Mouse (Mus musculus): ENCODE measurements at regions not wholly inside any gene's neighbourhood (a gene's known extent, or its start where the extent isn't known, plus 50 kb on each side); places are given as distances from the start of the nearest gene placed in this dataset.

DNA sequence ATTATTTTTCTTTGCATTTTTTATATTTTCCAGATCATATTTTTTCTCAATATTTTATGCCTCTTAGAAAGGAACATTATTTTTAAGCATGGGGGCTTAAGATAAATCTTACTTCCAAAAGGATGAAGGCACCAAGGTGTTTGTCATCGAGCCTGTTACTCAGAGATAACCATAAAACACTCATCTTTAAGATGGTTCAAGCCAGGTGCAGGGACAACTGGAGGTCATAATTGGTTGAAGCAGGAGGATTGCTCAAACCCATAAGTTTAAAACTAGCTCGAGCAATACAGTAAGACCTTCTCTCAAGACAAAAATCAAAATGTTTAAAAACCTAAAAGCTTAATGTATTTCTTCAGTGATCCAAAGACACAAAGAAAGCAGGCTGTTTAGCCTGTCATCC, 92.6 kb upstream of the Rreb1 start:
- in situ Hi-C loops (cut with MboI; ENCODE audit: low sequenced_read_pairs): no loop called here

DNA sequence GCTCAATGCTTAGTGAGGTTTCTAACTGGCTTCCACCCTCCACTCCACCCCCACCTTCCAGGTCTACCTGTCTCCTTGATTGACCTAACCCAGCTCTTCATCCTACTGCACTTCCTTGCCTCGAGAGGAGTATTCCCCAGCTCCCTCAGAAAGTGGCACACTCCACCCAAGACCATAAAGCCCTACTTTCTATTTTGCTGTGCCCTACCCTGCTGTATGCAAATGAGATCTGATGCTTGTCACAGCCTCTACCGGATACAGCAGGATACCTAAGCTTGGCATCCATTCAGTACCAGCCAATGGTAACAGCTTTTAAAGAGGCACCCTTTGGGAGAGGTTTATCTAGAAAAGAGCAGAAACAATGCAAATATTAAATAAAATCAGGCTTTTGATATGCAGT, 92.1 kb upstream of the Rreb1 start:
- in situ Hi-C loops (cut with MboI; ENCODE audit: low sequenced_read_pairs): no loop called here

DNA sequence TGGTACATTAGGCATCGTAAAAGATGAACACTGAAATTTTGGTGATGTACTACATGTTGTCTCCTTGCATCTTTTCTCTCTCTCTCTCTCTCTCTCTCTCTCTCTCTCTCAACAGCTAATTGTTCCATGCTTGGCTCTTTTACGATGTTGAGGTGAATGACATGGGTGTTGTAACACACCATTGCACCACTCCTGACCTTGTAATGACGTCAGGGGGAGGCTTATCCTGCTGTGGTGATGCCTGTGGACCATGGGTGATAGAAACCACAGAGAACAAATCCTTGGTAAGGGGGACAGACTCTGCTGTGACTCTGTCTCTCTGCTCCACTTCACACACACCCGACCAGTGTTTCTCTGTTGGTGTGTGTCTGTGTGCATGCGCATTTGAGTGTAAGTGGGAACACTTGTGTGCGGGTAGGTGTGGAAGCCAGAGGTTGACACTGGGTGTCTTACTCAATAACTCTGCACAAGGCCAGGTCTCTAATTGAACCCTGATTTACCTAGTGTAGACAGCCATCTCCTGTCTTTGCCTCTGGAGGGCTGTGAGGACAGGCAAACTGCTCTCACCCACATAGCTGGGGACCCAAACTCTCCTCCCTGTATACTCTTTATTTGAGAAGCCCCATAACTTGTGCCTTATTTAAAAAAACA, 88.9 kb upstream of the Rreb1 start:
- in situ Hi-C loops (cut with MboI; ENCODE audit: low sequenced_read_pairs): no loop called here

DNA sequence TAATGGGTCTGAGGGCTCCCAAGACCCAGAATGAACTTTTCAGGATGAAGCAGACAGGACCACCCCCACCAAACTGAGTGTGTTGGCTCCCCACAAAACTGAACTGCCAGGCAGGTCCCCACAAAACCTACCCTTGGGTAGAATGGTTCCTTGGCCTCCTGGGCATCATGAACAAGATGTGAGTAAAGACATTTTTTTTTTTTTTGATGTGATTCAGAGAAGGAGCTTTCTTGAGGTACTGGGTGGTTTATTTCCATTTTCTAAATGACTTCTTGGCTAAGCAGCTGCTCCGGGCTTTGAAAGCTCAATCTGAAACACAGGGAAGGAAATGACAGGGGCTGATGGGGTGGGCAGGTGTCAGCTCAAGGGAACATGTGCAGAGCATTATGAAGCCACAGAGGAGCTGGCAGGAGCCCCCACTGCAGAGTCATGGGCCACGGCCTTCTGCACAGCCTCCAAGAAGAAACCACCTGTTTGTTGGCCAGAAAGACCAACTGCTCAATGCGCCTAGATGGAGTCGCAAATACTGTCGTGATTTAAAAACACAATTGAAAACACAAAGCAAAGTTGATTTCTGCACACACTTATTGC, 86.2 kb upstream of the Rreb1 start:
- in situ Hi-C loops (cut with MboI; ENCODE audit: low sequenced_read_pairs): no loop called here

DNA sequence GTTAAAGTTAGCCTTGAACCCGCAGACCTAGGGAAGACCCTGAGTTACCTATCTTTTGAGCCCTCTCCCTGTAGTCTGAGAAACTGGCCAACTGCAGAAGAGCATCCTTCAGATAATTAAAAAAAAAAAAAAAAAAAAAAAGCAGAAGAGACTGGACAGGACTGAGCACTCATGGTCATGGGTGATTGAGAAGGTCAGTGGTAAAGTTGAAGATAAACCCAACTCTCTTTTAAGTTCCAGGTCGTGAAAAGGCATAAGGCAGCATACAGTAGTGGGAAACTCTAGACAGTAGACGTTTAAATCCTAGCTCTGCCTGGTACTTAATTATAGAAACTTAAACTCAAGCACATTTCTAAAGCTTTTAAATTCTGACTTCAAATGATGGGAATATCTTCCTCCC, 84.6 kb upstream of the Rreb1 start:
- in situ Hi-C loops (cut with MboI; ENCODE audit: low sequenced_read_pairs): no loop called here

DNA sequence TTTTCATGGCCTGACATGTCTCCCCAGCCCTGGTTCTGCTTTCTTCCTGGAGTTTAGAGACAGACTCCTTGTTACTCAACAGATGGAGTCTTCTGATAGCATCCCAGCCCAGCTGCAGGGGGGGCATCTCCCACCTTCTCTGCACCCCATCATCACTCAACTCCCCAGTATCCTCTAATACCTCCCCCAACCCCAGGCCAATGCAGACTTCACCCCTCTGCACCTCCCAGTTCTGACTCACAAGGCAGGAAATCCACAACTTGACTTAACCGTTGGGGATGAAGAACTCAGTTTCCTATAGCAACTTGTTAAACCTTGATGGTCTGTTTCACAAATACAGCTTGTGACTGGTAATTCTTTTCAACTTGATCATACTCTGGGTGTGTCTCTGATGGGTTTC, 73.7 kb upstream of the Rreb1 start:
- in situ Hi-C loops (cut with MboI; ENCODE audit: low sequenced_read_pairs): no loop called here

DNA sequence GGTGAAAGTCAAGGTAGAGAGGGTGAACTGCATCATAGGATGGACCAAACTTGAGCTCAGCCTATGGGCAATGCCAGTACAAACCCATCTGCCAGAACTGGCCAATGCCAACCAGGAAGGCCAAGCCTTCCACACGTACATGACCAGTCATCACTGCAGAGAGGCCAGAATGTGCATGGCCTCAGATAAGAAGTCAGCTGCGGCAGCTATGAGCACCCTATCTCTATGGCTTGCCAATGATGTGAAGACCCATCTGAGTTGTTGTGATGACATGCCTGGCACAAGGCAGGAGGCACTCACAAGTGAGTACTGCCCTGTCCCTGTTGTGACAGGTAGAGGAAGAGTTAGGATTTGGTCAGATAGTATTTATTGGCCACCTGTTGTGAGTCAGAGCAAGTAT, 72.7 kb upstream of the Rreb1 start:
- in situ Hi-C loops (cut with MboI; ENCODE audit: low sequenced_read_pairs): no loop called here

DNA sequence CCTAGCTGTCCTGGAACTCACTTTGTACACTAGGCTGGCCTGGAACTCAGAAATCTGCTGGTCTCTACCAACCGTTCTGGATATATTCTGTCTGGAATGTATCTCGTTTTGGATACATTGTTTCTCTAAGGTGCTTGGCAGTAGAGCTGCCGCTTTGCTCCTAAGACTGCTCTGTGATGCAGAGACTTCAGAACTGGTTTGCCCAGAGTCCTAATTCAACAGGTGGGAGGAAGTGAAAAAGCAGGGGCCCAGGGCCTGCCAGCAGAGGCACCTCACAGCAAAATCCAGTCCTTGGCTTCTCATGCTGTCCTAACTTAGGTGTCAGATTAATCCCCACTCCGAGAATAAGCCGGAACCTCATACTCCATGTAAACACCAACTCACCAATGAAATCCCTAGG, 67.3 kb upstream of the Rreb1 start:
- in situ Hi-C loops (cut with MboI; ENCODE audit: low sequenced_read_pairs): no loop called here

DNA sequence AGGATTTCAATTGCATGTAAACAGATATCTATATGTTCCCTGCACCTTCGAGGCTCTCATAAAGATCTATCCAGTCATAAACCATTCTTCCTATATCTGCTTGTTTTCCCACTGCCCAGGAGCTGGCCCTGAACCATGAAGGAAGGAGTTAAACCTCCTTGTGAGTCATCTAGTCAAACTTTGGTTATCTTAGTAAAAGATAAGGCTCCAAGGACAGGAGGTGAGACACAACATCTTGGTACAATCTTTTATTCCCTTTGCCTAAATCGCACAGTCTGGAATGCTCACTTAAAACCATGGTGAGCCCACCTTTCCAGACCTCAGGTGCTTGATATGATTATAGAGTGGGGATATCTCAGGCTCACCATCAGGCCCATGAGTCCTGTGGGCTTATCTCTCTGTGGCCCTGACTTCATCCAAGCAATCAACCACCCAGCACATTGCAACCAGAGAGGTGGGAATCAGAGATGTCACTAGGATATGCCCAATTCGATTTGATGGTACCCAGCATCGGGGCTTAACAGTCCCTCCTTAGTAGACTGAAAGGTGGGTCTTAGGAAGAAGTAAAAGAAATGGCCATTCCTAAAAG, 65.2 kb upstream of the Rreb1 start:
- in situ Hi-C loops (cut with MboI; ENCODE audit: low sequenced_read_pairs): no loop called here

DNA sequence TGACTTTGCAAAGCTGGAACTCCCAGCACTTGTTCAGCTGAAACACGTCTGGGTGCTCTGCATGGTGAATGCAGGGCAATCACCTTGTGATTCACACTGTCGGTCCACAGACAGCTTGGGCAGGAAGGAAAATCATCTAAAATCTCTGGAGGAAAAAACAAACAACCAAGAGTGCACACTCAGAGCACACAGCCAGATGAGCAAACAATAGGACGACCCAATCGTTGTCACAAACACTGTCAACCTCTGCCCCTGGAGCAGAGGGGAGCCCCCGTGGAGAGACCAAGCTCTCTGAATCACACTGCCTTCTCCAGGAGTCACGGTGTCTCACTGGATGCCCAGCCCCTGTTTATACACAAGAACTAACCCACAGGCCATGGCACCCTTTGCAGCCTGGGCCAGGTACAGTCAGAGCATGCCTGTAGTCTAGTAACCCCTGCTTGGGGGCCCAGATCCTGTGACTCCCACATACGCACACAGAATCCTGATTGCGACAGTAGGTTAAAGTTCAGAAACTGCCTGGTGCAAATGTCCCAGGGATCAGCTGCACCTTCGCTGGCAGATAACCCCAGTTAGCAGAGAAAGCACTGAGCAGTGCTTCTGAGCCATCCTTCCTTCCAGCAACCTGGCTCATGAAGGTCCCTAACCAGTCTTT, 63.0 kb upstream of the Rreb1 start:
- in situ Hi-C loops (cut with MboI; ENCODE audit: low sequenced_read_pairs): no loop called here

DNA sequence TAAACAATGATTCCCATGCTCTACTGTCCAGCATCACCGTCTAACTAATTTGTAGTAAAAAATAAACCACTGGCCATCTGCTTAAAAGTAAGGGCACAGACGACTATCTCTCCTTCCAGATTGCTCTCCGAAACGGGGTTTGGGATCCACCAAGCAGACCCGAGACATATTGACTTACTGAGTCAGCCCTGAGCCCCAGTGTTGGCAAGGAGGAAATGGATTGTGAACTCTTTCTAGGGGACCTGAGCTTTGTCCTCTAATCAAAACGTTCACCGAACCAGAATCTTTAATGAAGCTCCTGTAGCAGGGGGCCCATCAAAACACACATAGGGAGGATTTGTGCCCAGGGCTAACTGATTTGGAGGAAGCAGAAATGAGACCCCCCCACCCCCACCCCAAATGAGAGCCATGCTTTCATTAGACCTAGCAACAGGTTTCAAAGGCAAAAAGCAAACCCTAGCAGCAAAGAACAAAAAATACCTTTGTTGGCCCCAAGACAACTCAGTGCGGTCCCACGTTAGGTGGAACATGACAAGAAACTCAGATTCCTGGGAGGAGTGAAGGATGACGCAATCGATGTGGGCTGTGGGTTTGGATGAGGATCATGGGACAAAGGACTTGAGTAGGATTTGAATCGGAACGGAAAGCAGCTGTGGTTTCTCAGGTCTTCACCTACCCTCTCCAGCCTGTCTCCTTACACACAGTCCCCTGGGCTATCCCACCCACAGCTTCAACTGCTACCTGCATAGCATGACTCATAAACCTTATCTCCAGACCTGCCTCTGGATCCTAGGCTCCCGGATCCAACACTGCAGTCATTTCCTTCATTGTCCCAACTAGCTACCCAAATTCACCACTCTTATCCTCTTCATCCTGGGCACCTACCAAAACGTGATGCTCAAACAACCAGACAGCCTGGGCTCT, 62.2 kb upstream of the Rreb1 start:
- in situ Hi-C loops (cut with MboI; ENCODE audit: low sequenced_read_pairs): no loop called here

DNA sequence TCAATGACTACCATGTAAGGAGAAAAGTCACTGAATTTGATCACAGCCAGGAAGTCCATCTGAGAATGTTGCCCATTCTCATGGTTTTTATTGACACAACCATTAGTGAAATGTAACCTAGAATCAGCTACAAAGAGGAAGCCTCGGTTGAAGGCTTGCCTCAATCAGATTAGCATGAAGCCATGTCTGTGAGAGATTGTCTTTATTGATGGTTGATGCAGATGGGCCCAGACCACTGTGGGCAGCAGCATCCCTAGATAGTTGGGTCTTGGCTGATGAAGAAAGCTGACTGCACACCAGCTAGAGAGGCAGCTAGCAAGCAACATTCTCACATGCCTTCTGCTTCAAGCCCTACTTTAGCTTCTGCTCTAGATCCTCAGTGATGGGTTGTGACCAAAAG, 60.4 kb upstream of the Rreb1 start:
- in situ Hi-C loops (cut with MboI; ENCODE audit: low sequenced_read_pairs): no loop called here

DNA sequence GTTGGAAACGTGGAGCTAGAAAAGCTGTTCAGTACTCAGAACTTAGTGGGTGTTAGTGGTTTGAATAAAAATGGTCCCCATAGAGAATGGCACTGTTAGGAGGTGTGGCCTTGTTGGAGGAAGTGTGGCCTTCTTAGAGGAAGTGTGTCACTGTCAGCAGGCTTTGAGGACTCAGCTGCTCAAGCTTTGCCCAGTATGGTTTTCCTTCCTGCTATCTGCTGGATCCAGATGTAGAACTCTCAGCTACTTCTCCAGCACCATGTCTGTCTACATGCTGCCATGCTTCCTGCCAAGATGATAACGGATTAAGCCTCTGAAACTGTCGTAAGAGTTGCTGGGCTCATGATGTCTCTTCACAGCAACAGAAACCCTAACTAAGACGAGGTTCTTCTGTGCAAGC, 59.8 kb upstream of the Rreb1 start:
- in situ Hi-C loops (cut with MboI; ENCODE audit: low sequenced_read_pairs): no loop called here
